Mouse (Mus musculus) ovary, adult 2 months (tissue): ENCODE data around the gene Cyp2d10. TPM values are rescaled to one million over a fixed set of nuclear protein-coding genes. Genes with fewer than 3 reads are reported as not detected.

ENCODE experiments used
- polyA plus RNA-seq: library from polyadenylated mRNA; depleted of rRNA; stranded (reverse); fragments of >200 nt; gene quantifications from 2 replicates; pipeline ENCODE4 v1.2.3, GENCODE M21; 2012; rRNA removed

Gene Cyp2d10
- polyA plus RNA-seq: 0.24 and 1.1 TPM in 2 replicates

GRCm38 (mm10) chr15:82406981-82407380, at the start of gene Cyp2d10:
Cyp2d10 (minus strand) TSS chr15:82407195.

GRCm38 (mm10) chr15:82433137-82433536, 26.1 kb upstream of the Cyp2d10 start, which contains the start of gene Cyp2d9:
Cyp2d9 (plus strand) TSS chr15:82433437.

GRCm38 (mm10) chr15:82393922-82394321, 13.1 kb downstream of the Cyp2d10 start, which contains the start of gene Cyp2d11:
Cyp2d11 (minus strand) TSS chr15:82394022.

GRCm38 (mm10) chr15:82379871-82380713, 26.9 kb downstream of the Cyp2d10 start, which contains the start of gene Cyp2d22:
Cyp2d22 (minus strand) TSS chr15:82380260.

GRCm38 (mm10) chr15:82354126-82354945, 52.7 kb downstream of the Cyp2d10 start, which contains the start of gene Ndufa6:
Ndufa6 (minus strand) TSS chr15:82354322.

Other genes with a start within 250 kb of the Cyp2d10 start
- 22.3 and 47.9 TPM in 2 replicates for gene Shisa8, start 194.4 kb downstream of the Cyp2d10 start, polyA plus RNA-seq
- gene Tnfrsf13c, start 182.8 kb downstream of the Cyp2d10 start, polyA plus RNA-seq: 0.60 and 1.7 TPM in 2 replicates
- gene Cenpm, start 162.4 kb downstream of the Cyp2d10 start, polyA plus RNA-seq: 32.5 and 34.3 TPM in 2 replicates
- 0.14 and 0.42 TPM in 2 replicates for gene 1500009C09Rik, start 154.8 kb downstream of the Cyp2d10 start, polyA plus RNA-seq
- gene Sept3, start 132.3 kb downstream of the Cyp2d10 start, polyA plus RNA-seq: 1.1 and 1.9 TPM in 2 replicates
- 0.18 and 0.24 TPM in 2 replicates for gene Wbp2nl, start 108.2 kb downstream of the Cyp2d10 start, polyA plus RNA-seq
- gene Naga, start 68.3 kb downstream of the Cyp2d10 start, polyA plus RNA-seq: 137 and 176 TPM in 2 replicates
- gene Pheta2, start 68.3 kb downstream of the Cyp2d10 start, polyA plus RNA-seq: 4.0 and 4.1 TPM in 2 replicates
- 213 and 227 TPM in 2 replicates for gene Smdt1, start 68.2 kb downstream of the Cyp2d10 start, polyA plus RNA-seq
- gene Ndufa6, start 52.9 kb downstream of the Cyp2d10 start, polyA plus RNA-seq: 405 and 527 TPM in 2 replicates
- 71.5 and 79.2 TPM in 2 replicates for gene Cyp2d22, start 26.9 kb downstream of the Cyp2d10 start, polyA plus RNA-seq
- gene Cyp2d11, start 13.2 kb downstream of the Cyp2d10 start, polyA plus RNA-seq: not detected in 2 replicates
- 0.08 TPM in 1 of 2 replicates, not detected in the other for gene Cyp2d9, start 26.2 kb upstream of the Cyp2d10 start, polyA plus RNA-seq
- 0.07 and 0.28 TPM in 2 replicates for gene Cyp2d12, start 147.9 kb upstream of the Cyp2d10 start, polyA plus RNA-seq
- gene Cyp2d34, start 213.8 kb upstream of the Cyp2d10 start, polyA plus RNA-seq: not detected in 2 replicates